In the genomic region with DNA sequence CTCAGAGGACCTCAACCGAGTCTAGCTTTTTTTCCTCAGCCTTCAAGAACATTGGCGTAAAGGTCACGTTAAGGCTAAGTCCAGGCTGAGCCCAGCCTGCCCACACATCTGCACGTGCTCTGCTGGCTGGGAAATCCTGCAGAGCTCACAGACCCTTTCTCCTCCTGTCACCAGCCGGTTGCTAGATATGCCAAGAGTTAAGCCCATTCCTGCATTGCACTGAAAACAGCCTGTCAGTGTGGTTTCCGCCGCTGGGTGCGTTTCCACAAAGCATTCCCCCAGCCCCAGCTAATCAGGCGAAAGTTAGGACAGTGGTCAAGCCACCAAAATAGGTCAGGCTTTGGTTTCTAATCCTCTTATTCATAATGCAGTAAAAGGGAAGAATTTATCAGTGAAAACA, we compare ENCODE assay signal across 17 mouse cellular contexts.
DNase-seq lines count a peak whose midpoint lies in the region; ATAC-seq and TF ChIP-seq lines count a peak whose summit lies in the region.
"Had no signal": no experiment of that assay in that cellular context is flagged by ENCODE, and none has a peak within 500 bp of the region (broad histone marks: within the 10 kb centered on the region; RNA-seq: fewer than 3 reads in every experiment).

No protein-coding gene starts in this region.

- peak overlapping the region; percentile 32; the same call in 1 of the 2 replicates for H3K27ac ChIP-seq in hindbrain, postnatal 0 days
- no peak overlapping the region for H3K27ac ChIP-seq in hindbrain, embryonic 10.5 days
- H3K27ac ChIP-seq in midbrain, postnatal 0 days (ENCODE audit: low read depth, low read length) = no peak overlapping the region
- H3K27ac ChIP-seq: heart, embryonic 15.5 days; neural tube, embryonic 12.5 days; stomach, embryonic 15.5 days had no signal

- peak; percentile 32 for DNase-seq in embryo, embryonic 10 days (ENCODE audit: low spot score)
- no peak for DNase-seq in embryo, embryonic 10.5 days (ENCODE audit: low spot score)
- DNase-seq in hindbrain, postnatal 0 days (ENCODE audit: low spot score) = no peak
- no peak for DNase-seq in hindbrain, embryonic 10.5 days (ENCODE audit: low spot score)
- DNase-seq in adipocyte (ENCODE audit: low spot score) = peak; percentile 45
- peak; percentile 19 for DNase-seq in midbrain, postnatal 0 days (ENCODE audit: low spot score)
- no peak for DNase-seq in thymus, postnatal 36 days
- DNase-seq in cerebellum, adult 11 months = no peak
- DNase-seq: cerebellum, adult 11-12 months; cerebellum, postnatal 25 days; heart, postnatal 36 days; right cerebral cortex, adult 18-20 months; thymus, adult 2 months had no signal

- 0 out of 2 replicates have a peak, but pooled peaks have one; percentile 14 for ATAC-seq in hindbrain, postnatal 0 days
- no peak for ATAC-seq in midbrain, postnatal 0 days (ENCODE audit: low FRiP score)
- ATAC-seq: intestine, postnatal 0 days had no signal

- H3K4me3 ChIP-seq in hindbrain, postnatal 0 days (ENCODE audit: low read length) = no peak overlapping the region
- H3K4me3 ChIP-seq in hindbrain, embryonic 10.5 days = no peak overlapping the region
- H3K4me3 ChIP-seq in midbrain, postnatal 0 days (ENCODE audit: low read depth, low read length) = no peak overlapping the region
- H3K4me3 ChIP-seq: heart, embryonic 15.5 days; neural tube, embryonic 12.5 days; stomach, embryonic 15.5 days had no signal

- 43% methylated on average over 9 of the region's 9 CpGs for WGBS in hindbrain, postnatal 0 days
- WGBS in hindbrain, embryonic 10.5 days = 64% methylated on average over 9 of the region's 9 CpGs
- 31% methylated on average over 9 of the region's 9 CpGs for WGBS in midbrain, postnatal 0 days

- H3K9ac ChIP-seq in hindbrain, postnatal 0 days (replicated peaks; ENCODE audit: low read length) = no peak overlapping the region
- no peak overlapping the region; the same call in 1 of the 2 replicates for H3K9ac ChIP-seq in midbrain, postnatal 0 days (replicated peaks; ENCODE audit: low read length, poor library complexity, severe bottlenecking)
- H3K9ac ChIP-seq: heart, embryonic 15.5 days; neural tube, embryonic 12.5 days; stomach, embryonic 15.5 days had no signal

- H3K4me1 ChIP-seq in hindbrain, postnatal 0 days (ENCODE audit: insufficient read depth, low read length) = peaks cover 11% of the 10 kb centered on the region; the same call in 1 of the 2 replicates
- H3K4me1 ChIP-seq in hindbrain, embryonic 10.5 days (replicated peaks) = peaks cover 51% of the 10 kb centered on the region
- H3K4me1 ChIP-seq in midbrain, postnatal 0 days (ENCODE audit: insufficient read depth, low read length) = 0 out of 2 replicates have a peak, but pooled peaks cover 3% of the 10 kb centered on the region
- H3K4me1 ChIP-seq: neural tube, embryonic 12.5 days had no signal

- H3K27me3 ChIP-seq in hindbrain, postnatal 0 days (ENCODE audit: insufficient read depth, low read length) = no peaks in the 10 kb centered on the region
- H3K27me3 ChIP-seq in hindbrain, embryonic 10.5 days (ENCODE audit: insufficient read depth, poor library complexity, severe bottlenecking) = no peaks in the 10 kb centered on the region
- no peaks in the 10 kb centered on the region for H3K27me3 ChIP-seq in midbrain, postnatal 0 days (ENCODE audit: insufficient read depth, low read length)
- H3K27me3 ChIP-seq: neural tube, embryonic 12.5 days; stomach, embryonic 15.5 days had no signal

- H3K36me3 ChIP-seq in hindbrain, postnatal 0 days (ENCODE audit: insufficient read depth, low read length) = no peaks in the 10 kb centered on the region
- 0 out of 2 replicates have a peak, but pooled peaks cover 5% of the 10 kb centered on the region for H3K36me3 ChIP-seq in hindbrain, embryonic 10.5 days
- no peaks in the 10 kb centered on the region for H3K36me3 ChIP-seq in midbrain, postnatal 0 days (ENCODE audit: insufficient read depth, low read length)
- H3K36me3 ChIP-seq: heart, embryonic 15.5 days; neural tube, embryonic 12.5 days; stomach, embryonic 15.5 days had no signal

- H3K9me3 ChIP-seq in hindbrain, postnatal 0 days (ENCODE audit: low read length) = no peaks in the 10 kb centered on the region
- H3K9me3 ChIP-seq in hindbrain, embryonic 10.5 days = 0 out of 2 replicates have a peak, but pooled peaks cover 2% of the 10 kb centered on the region
- H3K9me3 ChIP-seq in midbrain, postnatal 0 days (ENCODE audit: low read length) = no peaks in the 10 kb centered on the region
- H3K9me3 ChIP-seq: heart, embryonic 15.5 days; neural tube, embryonic 12.5 days; stomach, embryonic 15.5 days had no signal

- H3K4me2 ChIP-seq in hindbrain, postnatal 0 days (ENCODE audit: low read depth, low read length) = no peak overlapping the region
- no peak overlapping the region for H3K4me2 ChIP-seq in midbrain, postnatal 0 days (ENCODE audit: low read depth, low read length, poor library complexity, severe bottlenecking)
- H3K4me2 ChIP-seq: neural tube, embryonic 12.5 days; stomach, embryonic 15.5 days had no signal

- TF ChIP-seq CTCF in hindbrain, postnatal 0 days (IDR thresholded peaks at IDR 0.05; ENCODE audit: low read depth) = peak; percentile 32
- TF ChIP-seq CTCF in midbrain, postnatal 0 days (IDR thresholded peaks at IDR 0.05) = peak; percentile 31

Comparison
In these comparisons a context has a peak if more than half of its experiments do, and no peak if none do; other contexts are left out.
1. DNase-seq: peak in embryo, embryonic 10 days (single experiment), adipocyte (single experiment) and midbrain, postnatal 0 days (single experiment); none in embryo, embryonic 10.5 days (single experiment), hindbrain, postnatal 0 days (single experiment), hindbrain, embryonic 10.5 days (single experiment), thymus, postnatal 36 days (0 of 2) and cerebellum, adult 11 months (single experiment).